Mouse (Mus musculus) lung, postnatal 36 days (tissue): ENCODE results near the gene Them7.

Experiments used
- DNase-seq: peaks from one replicate; pipeline ENCODE4 v3.0.0; 2022; ENCODE audit warnings: mixed read lengths

Them7 gene

GRCm38 (mm10) chr2:105311991-105312390 is 87.9 kb downstream of the Them7 start:
- DNase-seq: no peak

GRCm38 (mm10) chr2:105313077-105313476 is 89.0 kb downstream of the Them7 start:
- DNase-seq: no peak

- no peak for DNase-seq
These were observed 93.5 kb downstream of the Them7 start for GRCm38 (mm10) chr2:105317556-105318184.

- no peak for DNase-seq
These were observed 101.9 kb downstream of the Them7 start for GRCm38 (mm10) chr2:105326067-105326466.

GRCm38 (mm10) chr2:105330024-105330423 is 105.9 kb downstream of the Them7 start:
- no peak for DNase-seq

GRCm38 (mm10) chr2:105333107-105333506 is 109.0 kb downstream of the Them7 start:
- DNase-seq: peak; percentile 27

GRCm38 (mm10) chr2:105333976-105334713 is 110.0 kb downstream of the Them7 start:
- peak; percentile 74 for DNase-seq

- no peak for DNase-seq
These were observed 111.5 kb downstream of the Them7 start for GRCm38 (mm10) chr2:105335661-105336060.

GRCm38 (mm10) chr2:105336314-105337027 is 112.4 kb downstream of the Them7 start:
- no peak for DNase-seq

- DNase-seq: no peak
These were observed 113.2 kb downstream of the Them7 start for GRCm38 (mm10) chr2:105337171-105337875.

GRCm38 (mm10) chr2:105339993-105340392 is 115.9 kb downstream of the Them7 start:
- peak; percentile 42 for DNase-seq

- DNase-seq: no peak
These were observed 124.8 kb downstream of the Them7 start for GRCm38 (mm10) chr2:105348886-105349285.

GRCm38 (mm10) chr2:105356791-105357190 is 132.7 kb downstream of the Them7 start:
- DNase-seq: peak; percentile 42

GRCm38 (mm10) chr2:105358040-105358439 is 133.9 kb downstream of the Them7 start:
- no peak for DNase-seq

GRCm38 (mm10) chr2:105367623-105368022 is 143.5 kb downstream of the Them7 start:
- DNase-seq: peak; percentile 4

- DNase-seq: no peak
These were observed 146.1 kb downstream of the Them7 start for GRCm38 (mm10) chr2:105370240-105370639.

GRCm38 (mm10) chr2:105370698-105371097 is 146.6 kb downstream of the Them7 start:
- DNase-seq: no peak

- no peak for DNase-seq
These were observed 148.0 kb downstream of the Them7 start for GRCm38 (mm10) chr2:105372156-105372555.

- no peak for DNase-seq
These were observed 148.6 kb downstream of the Them7 start for GRCm38 (mm10) chr2:105372727-105373126.

GRCm38 (mm10) chr2:105373658-105374057 is 149.5 kb downstream of the Them7 start:
- no peak for DNase-seq

GRCm38 (mm10) chr2:105375261-105375660 is 151.1 kb downstream of the Them7 start:
- DNase-seq: no peak

- peak; percentile 14 for DNase-seq
These were observed 151.6 kb downstream of the Them7 start for GRCm38 (mm10) chr2:105375705-105376104.

- no peak for DNase-seq
These were observed 155.6 kb downstream of the Them7 start for GRCm38 (mm10) chr2:105379682-105380081.
